Mouse (Mus musculus) testis, adult 2 months (tissue): Measurements from ENCODE around the gene Adgb.

Experiments used
- CTCF ChIP-seq: fragments of 200-500 bp; IDR thresholded peaks from 2 replicates; pipeline ENCODE4 v1.5.1; 2012; ENCODE audit warnings: low read depth, mild to moderate bottlenecking, inconsistent platforms, low read length, moderate library complexity; ENCODE audit not compliant: control insufficient read depth, insufficient read depth, insufficient replicate concordance
- POLR2A ChIP-seq: fragments of 200-500 bp; IDR thresholded peaks from 2 replicates; pipeline ENCODE4 v1.6.1; 2012; ENCODE audit warnings: low read depth, mild to moderate bottlenecking, inconsistent platforms, low read length, moderate library complexity; ENCODE audit not compliant: control insufficient read depth

DNA sequence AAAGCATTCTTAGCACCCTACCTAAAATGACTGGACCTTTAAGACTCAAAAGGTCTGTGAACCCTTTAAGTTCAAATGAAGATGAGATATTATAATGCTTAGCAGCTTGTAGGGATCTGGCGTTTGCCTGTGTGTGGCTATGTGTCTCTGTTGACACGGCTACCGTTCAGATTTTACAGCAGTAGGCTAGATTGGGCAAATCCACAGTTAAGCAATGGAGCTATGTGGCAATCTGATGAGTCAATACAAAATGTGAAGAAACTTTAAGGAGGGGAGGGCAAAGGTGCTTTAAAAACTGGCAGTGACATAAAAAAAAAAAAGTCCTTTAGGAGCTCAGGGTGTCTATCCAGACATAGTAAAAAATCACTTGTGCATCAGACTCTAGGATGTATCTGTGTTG, 23.1 kb downstream of the Adgb start:
- TF ChIP-seq CTCF, result no peak
- no peak for TF ChIP-seq POLR2A
